Mouse (Mus musculus): ENCODE data around the gene Cryab.

DNA sequence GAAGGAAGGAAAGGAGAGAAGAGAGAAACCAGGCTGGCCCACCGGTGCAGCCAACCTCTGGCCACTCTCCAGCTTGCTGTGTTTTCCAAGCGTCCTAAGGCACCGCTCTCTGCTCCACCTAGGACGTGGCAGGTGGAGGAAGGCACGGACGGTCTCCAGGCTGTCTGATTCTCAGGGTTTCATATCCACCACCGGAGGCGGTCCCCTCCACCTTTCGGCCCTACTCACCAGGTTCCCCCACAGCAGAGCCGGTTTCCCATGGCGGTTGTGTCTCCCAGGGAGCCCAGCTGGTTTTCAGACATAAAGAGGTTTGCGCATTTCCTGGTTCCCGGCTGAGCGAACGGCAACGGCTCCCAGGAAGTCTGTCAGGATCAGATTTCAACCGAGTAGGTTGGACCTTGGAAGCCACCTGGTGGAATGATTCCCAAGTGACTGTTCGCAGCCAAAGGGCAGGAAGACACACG lies 4.9 kb upstream of the Cryab start, which contains the start of gene 2310030G06Rik:
- TF ChIP-seq POLR2A (IDR thresholded peaks at IDR 0.05; ENCODE audit: borderline replicate concordance, insufficient read depth, low read length) (peak; percentile 32; the same call in 1 of the 2 replicates), CTCF (IDR thresholded peaks at IDR 0.05; ENCODE audit: borderline replicate concordance, insufficient read depth, low read depth, low read length) (peak; percentile 20; the same call in 1 of the 2 replicates)
